Mouse (Mus musculus): ENCODE data around the gene Flii. TPM values are rescaled to one million over a fixed set of nuclear protein-coding genes. Genes with fewer than 3 reads are reported as not detected.
A peak's percentile ranks its signal among the peaks of the same experiment; 100 is the strongest.

The Flii gene
- polyA plus RNA-seq, 1 experiment from 2014 or later = 75.1 TPM

DNA sequence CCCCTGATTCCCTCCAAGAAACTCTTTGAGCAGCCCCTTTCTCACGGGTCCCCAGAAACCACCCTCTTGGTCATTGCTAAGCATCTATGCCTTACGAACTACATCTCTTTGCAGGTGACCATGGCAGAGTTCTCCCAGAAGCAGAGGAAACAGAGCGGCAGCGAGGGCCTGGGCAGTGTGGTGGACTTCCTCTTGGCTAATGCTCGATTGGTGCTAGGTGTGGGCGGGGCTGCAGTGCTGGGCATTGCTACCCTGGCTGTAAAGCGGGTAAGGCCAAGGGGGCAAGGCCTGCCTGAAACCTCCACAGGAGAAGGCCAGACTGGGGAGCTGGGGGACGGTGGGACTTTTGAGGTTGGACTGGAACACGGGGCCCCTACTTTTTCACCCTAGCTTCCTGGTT, 3.1 kb upstream of the Flii start:
- H3K4me1 ChIP-seq (ENCODE audit: control insufficient read depth, insufficient read depth, low read length) = peaks cover 4% of the 10 kb centered on the region; the same call in 1 of the 2 replicates
- no peaks in the 10 kb centered on the region for H3K27me3 ChIP-seq (ENCODE audit: control insufficient read depth, insufficient read depth, low read length)
- no peak overlapping the region for H3K4me2 ChIP-seq (ENCODE audit: low read depth)
- no peak overlapping the region for H3K4me3 ChIP-seq (ENCODE audit: low read depth, low read length)
- H3K9ac ChIP-seq (ENCODE audit: low read length) = no peak overlapping the region
- H3K36me3 ChIP-seq (ENCODE audit: control insufficient read depth, insufficient read depth, low read length) = peaks cover 2% of the 10 kb centered on the region; the same call in 1 of the 2 replicates
- no peaks in the 10 kb centered on the region for H3K9me3 ChIP-seq (ENCODE audit: control insufficient read depth, low read length)
- 80% methylated on average over 9 of the region's 9 CpGs for WGBS
- DNase-seq (ENCODE audit: low spot score) (no peak), ATAC-seq (ENCODE audit: insufficient read depth, low FRiP score, low TSS enrichment) (no peak)
- no peak overlapping the region for H3K27ac ChIP-seq (ENCODE audit: low read depth, low read length)

DNA sequence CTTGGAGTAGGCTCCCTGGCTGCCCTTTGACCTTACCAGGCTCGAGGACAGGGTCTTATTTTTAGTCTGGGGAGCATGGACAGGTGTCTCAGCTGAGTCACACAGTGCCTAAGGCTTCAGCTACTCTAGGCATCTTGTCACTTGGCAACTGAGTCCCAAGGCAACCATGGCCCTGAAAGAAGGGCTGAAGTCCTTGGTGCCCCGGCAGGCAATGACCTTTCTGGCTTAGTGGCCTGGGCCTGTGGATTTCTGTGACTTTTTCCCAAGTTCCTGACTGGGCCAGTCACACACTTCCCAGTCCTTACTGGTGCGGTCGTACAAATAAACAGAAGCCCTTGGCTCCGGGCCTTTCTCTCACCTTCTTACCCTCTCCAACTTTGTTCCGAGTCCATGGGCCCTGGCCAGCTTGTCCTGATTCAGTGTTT, 2.2 kb upstream of the Flii start:
- 84% methylated on average over 6 of the region's 6 CpGs for WGBS
- Histone ChIP-seq H3K36me3 (ENCODE audit: control insufficient read depth, insufficient read depth, low read length) (peaks cover 4% of the 10 kb centered on the region), H3K27ac (ENCODE audit: low read depth, low read length) (no peak overlapping the region), H3K27me3 (ENCODE audit: control insufficient read depth, insufficient read depth, low read length) (no peaks in the 10 kb centered on the region), H3K9ac (ENCODE audit: low read length) (no peak overlapping the region), H3K9me3 (ENCODE audit: control insufficient read depth, low read length) (no peaks in the 10 kb centered on the region), H3K4me1 (ENCODE audit: control insufficient read depth, insufficient read depth, low read length) (peaks cover 4% of the 10 kb centered on the region; the same call in 1 of the 2 replicates), H3K4me2 (ENCODE audit: low read depth) (peak overlapping the region; percentile 67), H3K4me3 (ENCODE audit: low read depth, low read length) (peak overlapping the region; percentile 67; the same call in 1 of the 2 replicates)
- no peak for ATAC-seq (ENCODE audit: insufficient read depth, low FRiP score, low TSS enrichment)
- DNase-seq (ENCODE audit: low spot score) = no peak

DNA sequence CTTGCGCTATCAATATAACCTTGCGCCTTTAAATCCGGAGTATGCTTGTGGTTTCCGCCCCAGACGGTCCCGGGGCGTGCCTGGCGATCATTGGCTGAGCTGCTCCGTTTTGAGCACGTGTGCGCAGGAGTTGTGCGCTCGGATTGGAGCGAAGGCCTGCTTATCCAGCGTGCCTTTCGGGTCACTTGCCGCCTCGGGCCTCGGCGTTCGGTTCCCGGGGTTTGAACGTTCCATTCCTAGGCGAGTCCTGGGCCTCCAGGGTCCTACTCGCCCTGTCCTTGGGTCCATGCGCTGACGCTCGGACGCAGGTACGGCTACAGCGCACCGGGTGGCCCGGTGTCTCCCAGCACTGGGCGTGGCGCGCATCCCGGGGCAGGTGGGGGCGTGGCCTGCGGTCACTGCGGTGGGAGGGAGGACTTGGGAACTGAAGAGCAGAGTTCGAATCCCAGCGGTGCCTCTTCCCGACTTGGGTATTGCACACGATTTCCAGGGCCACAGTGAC, 1.2 kb upstream of the Flii start, which contains the start of gene Mief2:
Gene Mief2 (plus strand): TSS at position 139 of the 502 bp plus-strand sequence.
- peak within 1 kb of the TSS; percentile 54 for H3K27ac ChIP-seq (ENCODE audit: low read depth, low read length)
- H3K4me1 ChIP-seq (ENCODE audit: control insufficient read depth, insufficient read depth, low read length) = peaks cover 4% of the 10 kb centered on the region; the same call in 1 of the 2 replicates
- H3K36me3 ChIP-seq (ENCODE audit: control insufficient read depth, insufficient read depth, low read length) = peaks cover 6% of the 10 kb centered on the region
- DNase-seq (ENCODE audit: low spot score) = peak; percentile 94
- H3K9me3 ChIP-seq (ENCODE audit: control insufficient read depth, low read length) = no peaks in the 10 kb centered on the region
- peak; percentile 87 for ATAC-seq (ENCODE audit: insufficient read depth, low FRiP score, low TSS enrichment)
- H3K4me2 ChIP-seq (ENCODE audit: low read depth) = peak within 1 kb of the TSS; percentile 67
- H3K9ac ChIP-seq (ENCODE audit: low read length) = peak within 1 kb of the TSS; percentile 73
- peak within 1 kb of the TSS; percentile 67 for H3K4me3 ChIP-seq (ENCODE audit: low read depth, low read length)
- no peaks in the 10 kb centered on the region for H3K27me3 ChIP-seq (ENCODE audit: control insufficient read depth, insufficient read depth, low read length)
- under 1% methylated on average over 44 of the region's 44 CpGs for WGBS

GRCm38 (mm10) chr11:60727392-60728140, 503 bp upstream of the Flii start:
- peaks cover 4% of the 10 kb centered on the region; the same call in 1 of the 2 replicates for H3K4me1 ChIP-seq (ENCODE audit: control insufficient read depth, insufficient read depth, low read length)
- H3K4me3 ChIP-seq (ENCODE audit: low read depth, low read length) = peak overlapping the region; percentile 67
- H3K9me3 ChIP-seq (ENCODE audit: control insufficient read depth, low read length) = no peaks in the 10 kb centered on the region
- DNase-seq (ENCODE audit: low spot score) (no peak), ATAC-seq (ENCODE audit: insufficient read depth, low FRiP score, low TSS enrichment) (peak; percentile 54)
- no peaks in the 10 kb centered on the region for H3K27me3 ChIP-seq (ENCODE audit: control insufficient read depth, insufficient read depth, low read length)
- H3K9ac ChIP-seq (ENCODE audit: low read length) = peak overlapping the region; percentile 73
- H3K27ac ChIP-seq (ENCODE audit: low read depth, low read length) = peak overlapping the region; percentile 30
- peak overlapping the region; percentile 67 for H3K4me2 ChIP-seq (ENCODE audit: low read depth)
- 6% methylated on average over 12 of the region's 12 CpGs for WGBS
- H3K36me3 ChIP-seq (ENCODE audit: control insufficient read depth, insufficient read depth, low read length) = peaks cover 6% of the 10 kb centered on the region

GRCm38 (mm10) chr11:60719263-60719662, 7.8 kb downstream of the Flii start:
- 88% methylated on average over 5 of the region's 5 CpGs for WGBS
- H3K4me3 ChIP-seq (ENCODE audit: low read depth, low read length) = no peak overlapping the region
- peaks cover 43% of the 10 kb centered on the region for H3K36me3 ChIP-seq (ENCODE audit: control insufficient read depth, insufficient read depth, low read length)
- no peaks in the 10 kb centered on the region for H3K4me1 ChIP-seq (ENCODE audit: control insufficient read depth, insufficient read depth, low read length)
- no peak overlapping the region for H3K4me2 ChIP-seq (ENCODE audit: low read depth)
- DNase-seq (ENCODE audit: low spot score) (no peak), ATAC-seq (ENCODE audit: insufficient read depth, low FRiP score, low TSS enrichment) (no peak)
- H3K27ac ChIP-seq (ENCODE audit: low read depth, low read length) = no peak overlapping the region
- H3K9ac ChIP-seq (ENCODE audit: low read length) = no peak overlapping the region
- no peaks in the 10 kb centered on the region for H3K27me3 ChIP-seq (ENCODE audit: control insufficient read depth, insufficient read depth, low read length)
- no peaks in the 10 kb centered on the region for H3K9me3 ChIP-seq (ENCODE audit: control insufficient read depth, low read length)

DNA sequence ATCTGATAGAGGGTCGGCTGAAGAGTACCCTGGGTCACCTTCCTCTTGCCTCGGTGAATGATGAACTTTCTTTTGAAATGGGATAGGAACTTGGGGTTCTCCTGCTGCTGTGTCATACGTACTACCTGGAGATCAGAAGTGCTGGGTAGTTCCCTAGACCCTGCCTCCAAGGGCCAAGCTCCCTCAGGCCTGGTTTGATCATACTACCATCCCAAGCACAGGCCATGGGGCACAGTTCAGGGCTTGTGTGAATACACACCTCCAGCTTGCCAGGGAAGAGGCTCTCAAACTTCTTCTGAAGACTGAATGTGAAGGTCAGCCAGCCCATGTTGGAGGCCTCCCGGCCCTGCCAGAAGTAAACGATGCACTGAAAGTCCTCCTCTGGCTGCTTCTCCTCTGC, 11.2 kb downstream of the Flii start:
- no peaks in the 10 kb centered on the region for H3K27me3 ChIP-seq (ENCODE audit: control insufficient read depth, insufficient read depth, low read length)
- H3K4me3 ChIP-seq (ENCODE audit: low read depth, low read length) = no peak overlapping the region
- DNase-seq (ENCODE audit: low spot score) = no peak
- H3K27ac ChIP-seq (ENCODE audit: low read depth, low read length) = no peak overlapping the region
- WGBS = 85% methylated on average over 5 of the region's 5 CpGs
- H3K4me2 ChIP-seq (ENCODE audit: low read depth) = no peak overlapping the region
- no peak overlapping the region for H3K9ac ChIP-seq (ENCODE audit: low read length)
- no peak for ATAC-seq (ENCODE audit: insufficient read depth, low FRiP score, low TSS enrichment)
- peaks cover 56% of the 10 kb centered on the region for H3K36me3 ChIP-seq (ENCODE audit: control insufficient read depth, insufficient read depth, low read length)
- H3K4me1 ChIP-seq (ENCODE audit: control insufficient read depth, insufficient read depth, low read length) = no peaks in the 10 kb centered on the region
- H3K9me3 ChIP-seq (ENCODE audit: control insufficient read depth, low read length) = no peaks in the 10 kb centered on the region

GRCm38 (mm10) chr11:60712639-60713255, 14.3 kb downstream of the Flii start:
- 94% methylated on average over 13 of the region's 13 CpGs for WGBS
- H3K9ac ChIP-seq (ENCODE audit: low read length) = no peak overlapping the region
- H3K9me3 ChIP-seq (ENCODE audit: control insufficient read depth, low read length) = no peaks in the 10 kb centered on the region
- ATAC-seq (ENCODE audit: insufficient read depth, low FRiP score, low TSS enrichment) (no peak), DNase-seq (ENCODE audit: low spot score) (no peak)
- no peak overlapping the region for H3K27ac ChIP-seq (ENCODE audit: low read depth, low read length)
- H3K4me2 ChIP-seq (ENCODE audit: low read depth) = no peak overlapping the region
- peaks cover 61% of the 10 kb centered on the region for H3K36me3 ChIP-seq (ENCODE audit: control insufficient read depth, insufficient read depth, low read length)
- no peaks in the 10 kb centered on the region for H3K4me1 ChIP-seq (ENCODE audit: control insufficient read depth, insufficient read depth, low read length)
- H3K4me3 ChIP-seq (ENCODE audit: low read depth, low read length) = no peak overlapping the region
- H3K27me3 ChIP-seq (ENCODE audit: control insufficient read depth, insufficient read depth, low read length) = no peaks in the 10 kb centered on the region

DNA sequence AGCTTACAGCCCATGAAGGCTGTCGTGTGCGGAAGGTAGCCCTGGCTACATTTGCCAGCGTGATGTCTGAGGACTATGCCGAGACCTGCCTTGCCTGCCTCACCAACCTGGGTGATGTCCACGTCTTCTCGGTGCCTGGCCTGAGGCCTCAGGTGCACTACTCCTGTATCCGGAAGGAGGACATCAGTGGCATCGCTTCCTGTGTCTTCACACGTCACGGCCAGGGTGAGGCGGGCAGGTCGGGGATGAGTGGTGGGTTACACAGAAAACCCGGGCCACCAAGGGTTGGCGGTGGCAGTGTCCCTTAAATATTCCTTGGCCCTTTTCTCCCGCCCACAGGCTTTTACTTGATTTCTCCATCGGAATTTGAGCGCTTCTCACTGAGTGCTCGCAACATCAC, 15.0 kb downstream of the Flii start:
- ATAC-seq (ENCODE audit: insufficient read depth, low FRiP score, low TSS enrichment) (no peak), DNase-seq (ENCODE audit: low spot score) (no peak)
- Histone ChIP-seq H3K36me3 (ENCODE audit: control insufficient read depth, insufficient read depth, low read length) (peaks cover 63% of the 10 kb centered on the region), H3K9me3 (ENCODE audit: control insufficient read depth, low read length) (no peaks in the 10 kb centered on the region), H3K4me3 (ENCODE audit: low read depth, low read length) (no peak overlapping the region), H3K27ac (ENCODE audit: low read depth, low read length) (no peak overlapping the region), H3K9ac (ENCODE audit: low read length) (no peak overlapping the region), H3K4me1 (ENCODE audit: control insufficient read depth, insufficient read depth, low read length) (no peaks in the 10 kb centered on the region), H3K4me2 (ENCODE audit: low read depth) (no peak overlapping the region), H3K27me3 (ENCODE audit: control insufficient read depth, insufficient read depth, low read length) (no peaks in the 10 kb centered on the region)
- WGBS = 96% methylated on average over 18 of the region's 18 CpGs
